Mouse (Mus musculus) CH12.LX (cell line): ENCODE measurements at regions not wholly inside any gene's neighbourhood (a gene's known extent, or its start where the extent isn't known, plus 50 kb on each side); places are given as distances from the start of the nearest gene placed in this dataset.

ENCODE experiments used
- DNase-seq: peaks from one replicate; pipeline ENCODE4 v3.0.0-alpha.2; 2013; ENCODE audit errors: extremely low read depth
- H3K27ac ChIP-seq: 2 replicates; pipeline ENCODE4 v1.5.1; 2012; ENCODE audit warnings: low read depth, mild to moderate bottlenecking, control low read depth, moderate library complexity; ENCODE audit not compliant: insufficient read depth
- H3K27me3 ChIP-seq: replicated peaks from 2 replicates; pipeline ENCODE3; 2012; ENCODE audit warnings: inconsistent platforms
- H3K36me3 ChIP-seq, 2 experiments: replicated peaks in 1 of 2; 2 replicates each; pipeline versions ENCODE3 to v1.6.1; 2012; ENCODE audit warnings: inconsistent platforms in 1 of 2, low read length in 1 of 2, mild to moderate bottlenecking in 1 of 2, mixed read lengths in 1 of 2, moderate library complexity in 1 of 2; ENCODE audit not compliant: control insufficient read depth in 1 of 2, insufficient read depth in 1 of 2
- H3K4me1 ChIP-seq, 2 experiments: 2 replicates each; pipeline ENCODE4 v1.6.1; 2012; ENCODE audit warnings: inconsistent platforms in 1 of 2, moderate library complexity in 1 of 2; ENCODE audit not compliant: insufficient read depth in 2 of 2, control insufficient read depth in 1 of 2
- H3K4me2 ChIP-seq: 2 replicates; pipeline ENCODE4 v1.6.1; 2012; ENCODE audit warnings: low read depth, mild to moderate bottlenecking, control low read depth; ENCODE audit not compliant: poor library complexity, insufficient read depth, severe bottlenecking
- H3K4me3 ChIP-seq, 3 experiments: fragments of 150-350 bp in 1 of 3; sonication (generic) in 1 of 3; replicated peaks in 1 of 3; 2 replicates each; pipeline versions ENCODE3 to v1.5.1; 2011 to 2012; ENCODE audit warnings: low read depth in 2 of 3, low read length in 2 of 3, mild to moderate bottlenecking in 2 of 3, moderate library complexity in 2 of 3, control low read depth in 1 of 3, improper control_type of control experiment in 1 of 3, inconsistent platforms in 1 of 3, mixed read lengths in 1 of 3; ENCODE audit not compliant: poor library complexity in 1 of 3
- H3K79me2 ChIP-seq: replicated peaks from 2 replicates; pipeline ENCODE4 v1.6.1; 2012; ENCODE audit warnings: mild to moderate bottlenecking, moderate library complexity; ENCODE audit not compliant: control insufficient read depth, poor library complexity, insufficient read depth, severe bottlenecking; ENCODE audit errors: extremely low read depth
- H3K9ac ChIP-seq: 2 replicates; pipeline ENCODE4 v1.6.1; 2012; ENCODE audit warnings: low read depth, mild to moderate bottlenecking, control low read depth, moderate library complexity; ENCODE audit not compliant: insufficient read depth
- H3K9me3 ChIP-seq: replicated peaks from 2 replicates; pipeline ENCODE3; 2012; ENCODE audit warnings: low read length, inconsistent platforms, mixed read lengths
- CHD1 ChIP-seq: IDR thresholded peaks from 2 replicates; pipeline ENCODE4 v1.6.1; 2012; ENCODE audit warnings: low read depth, low read length, improper control_type of control experiment, inconsistent platforms
- CTCF ChIP-seq, 2 experiments: IDR thresholded peaks in 1 of 2; conservative IDR thresholded peaks in 1 of 2; 2 replicates each; pipeline ENCODE4 v1.5.1; 2011 to 2012; ENCODE audit warnings: low read depth in 2 of 2, low read length in 2 of 2, improper control_type of control experiment in 1 of 2, inconsistent platforms in 1 of 2, mild to moderate bottlenecking in 1 of 2, moderate library complexity in 1 of 2
- E2F4 ChIP-seq: IDR thresholded peaks from 2 replicates; pipeline ENCODE4 v1.6.1; 2011; ENCODE audit warnings: low read depth, low read length, improper control_type of control experiment; ENCODE audit not compliant: insufficient replicate concordance
- EP300 ChIP-seq: IDR thresholded peaks from 2 replicates; pipeline ENCODE4 v1.6.1; 2011; ENCODE audit warnings: low read length, improper control_type of control experiment
- ETS1 ChIP-seq: conservative IDR thresholded peaks from 2 replicates; pipeline ENCODE4 v1.6.1; 2012; ENCODE audit warnings: low read depth, mild to moderate bottlenecking, inconsistent platforms, low read length, improper control_type of control experiment, moderate library complexity
- GABPA ChIP-seq: IDR thresholded peaks from 2 replicates; pipeline ENCODE4 v1.6.1; 2012; ENCODE audit warnings: low read depth, low read length, improper control_type of control experiment, inconsistent platforms; ENCODE audit not compliant: insufficient replicate concordance
- IRF4 ChIP-seq: IDR thresholded peaks from 2 replicates; pipeline ENCODE4 v1.6.1; 2014; ENCODE audit warnings: low read depth, mild to moderate bottlenecking, inconsistent platforms, low read length, improper control_type of control experiment
- JUND ChIP-seq: conservative IDR thresholded peaks from 2 replicates; pipeline ENCODE4 v1.6.1; 2011; ENCODE audit warnings: low read depth, low read length, improper control_type of control experiment
- KAT2A ChIP-seq: IDR thresholded peaks from 2 replicates; pipeline ENCODE4 v1.6.1; 2012; ENCODE audit warnings: low read length, improper control_type of control experiment, inconsistent platforms; ENCODE audit not compliant: insufficient replicate concordance
- MAZ ChIP-seq: IDR thresholded peaks from 2 replicates; pipeline ENCODE4 v1.6.1; 2012; ENCODE audit warnings: low read depth, mild to moderate bottlenecking, inconsistent platforms, low read length, improper control_type of control experiment, moderate library complexity
- MEF2A ChIP-seq: IDR thresholded peaks from 2 replicates; pipeline ENCODE4 v1.6.1; 2014; ENCODE audit warnings: low read depth, mild to moderate bottlenecking, inconsistent platforms, low read length, improper control_type of control experiment, borderline replicate concordance
- MYC ChIP-seq: IDR thresholded peaks from 2 replicates; pipeline ENCODE4 v1.6.1; 2011; ENCODE audit warnings: low read depth, mild to moderate bottlenecking, improper control_type of control experiment, low read length
- NELFE ChIP-seq: IDR thresholded peaks from 2 replicates; pipeline ENCODE4 v1.6.1; 2011; ENCODE audit warnings: low read depth, low read length, improper control_type of control experiment
- NRF1 ChIP-seq: IDR thresholded peaks from 2 replicates; pipeline ENCODE4 v1.6.1; 2014; ENCODE audit warnings: low read depth, mild to moderate bottlenecking, inconsistent platforms, low read length, improper control_type of control experiment, moderate library complexity
- POLR2A ChIP-seq: IDR thresholded peaks from 2 replicates; pipeline ENCODE4 v1.6.1; 2011; ENCODE audit warnings: low read depth, mild to moderate bottlenecking, improper control_type of control experiment, low read length
- POLR2AphosphoS2 ChIP-seq: IDR thresholded peaks from 2 replicates; pipeline ENCODE4 v1.6.1; 2011; ENCODE audit warnings: low read depth, low read length, improper control_type of control experiment
- RAD21 ChIP-seq: IDR thresholded peaks from 2 replicates; pipeline ENCODE4 v1.6.1; 2011; ENCODE audit warnings: low read depth, mild to moderate bottlenecking, low read length, improper control_type of control experiment, moderate library complexity
- RCOR1 ChIP-seq: conservative IDR thresholded peaks from 2 replicates; pipeline ENCODE4 v1.6.1; 2012; ENCODE audit warnings: low read depth, mild to moderate bottlenecking, inconsistent platforms, low read length, improper control_type of control experiment
- SMC3 ChIP-seq: IDR thresholded peaks from 2 replicates; pipeline ENCODE4 v1.6.1; 2011; ENCODE audit warnings: low read depth, low read length, improper control_type of control experiment
- ZC3H11A ChIP-seq: IDR thresholded peaks from 2 replicates; pipeline ENCODE4 v1.6.1; 2012; ENCODE audit warnings: low read depth, mild to moderate bottlenecking, inconsistent platforms, low read length, improper control_type of control experiment
- ZNF384 ChIP-seq: IDR thresholded peaks from 2 replicates; pipeline ENCODE4 v1.6.1; 2012; ENCODE audit warnings: low read depth, low read length, improper control_type of control experiment, inconsistent platforms
- dilution Hi-C: fragments of 300-500 bp; cut with MboI; formaldehyde crosslinking; loops from 2 replicates; pipeline ENCODE4 v1.14.3; 2020; ENCODE audit warnings: low sequenced_read_pairs; ENCODE audit not compliant: extremely low pct_unique_long_range_greater_than_20kb, extremely low pct_ligation_motif_present
- in situ Hi-C: fragments of 300-500 bp; cut with MboI; formaldehyde crosslinking; loops from 3 replicates; pipeline ENCODE4 v1.14.3; 2019; ENCODE audit warnings: low sequenced_read_pairs, low pct_ligation_motif_present, low pct_unique_long_range_greater_than_20kb, mixed read lengths

DNA sequence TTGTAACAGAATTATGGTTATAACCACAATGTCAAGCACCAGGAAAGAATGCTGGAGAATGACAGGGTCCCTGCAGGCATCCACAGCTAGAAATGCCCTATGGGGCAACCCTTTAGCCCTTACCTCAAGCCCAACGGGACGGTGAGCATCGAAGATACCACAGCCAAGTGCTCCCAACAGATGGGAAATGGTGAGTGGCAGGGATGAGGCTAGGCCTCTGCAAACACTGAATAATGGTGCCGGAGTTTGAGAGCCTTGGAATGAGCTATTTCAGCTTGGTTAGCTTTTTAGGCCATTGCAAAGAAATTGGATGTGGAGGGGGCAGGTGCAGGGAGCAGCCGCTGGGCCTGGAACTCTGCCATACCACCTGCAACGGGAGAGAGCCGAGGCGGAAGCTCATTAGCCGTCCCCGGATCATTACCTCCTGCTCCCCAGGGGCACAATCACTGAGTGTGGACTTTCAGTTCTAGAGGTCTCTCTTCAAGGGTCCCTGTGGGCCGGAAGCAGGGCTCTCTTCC, 117.9 kb downstream of the Usp31 start:
- no peak for DNase-seq
- Histone ChIP-seq H3K4me1 (0 out of 4 replicates have a peak, but pooled peaks cover 0 to 5% of the 10 kb centered on the region in 2 experiments), H3K4me2 (no peak overlapping the region), H3K9me3 (peaks cover 3% of the 10 kb centered on the region), H3K27ac (no peak overlapping the region), H3K9ac (no peak overlapping the region), H3K4me3 (no peak overlapping the region), H3K27me3 (peaks cover 71% of the 10 kb centered on the region)
- in situ Hi-C loops = no loop called here
- dilution Hi-C loops = no loop called here
- TF ChIP-seq IRF4 = no peak
- TF ChIP-seq ETS1 = no peak
- no peak for TF ChIP-seq EP300
- TF ChIP-seq MEF2A = no peak
- TF ChIP-seq RCOR1 = no peak
- no peak for TF ChIP-seq JUND
- TF ChIP-seq ZNF384 = no peak
- no peak for TF ChIP-seq ZC3H11A
- no peak for TF ChIP-seq MAZ
- no peak for TF ChIP-seq GABPA
- TF ChIP-seq NRF1 = no peak
- TF ChIP-seq CHD1 = no peak
- TF ChIP-seq POLR2AphosphoS2 = no peak
- no peak for TF ChIP-seq E2F4
- no peak for TF ChIP-seq KAT2A
- TF ChIP-seq NELFE = no peak
- TF ChIP-seq POLR2A = no peak
- TF ChIP-seq SMC3 = no peak
- TF ChIP-seq RAD21 = no peak
- TF ChIP-seq, all 38 proteins: peak for 0
- H3K36me3 ChIP-seq = no peaks in the 10 kb centered on the region
- H3K79me2 ChIP-seq = no peaks in the 10 kb centered on the region

DNA sequence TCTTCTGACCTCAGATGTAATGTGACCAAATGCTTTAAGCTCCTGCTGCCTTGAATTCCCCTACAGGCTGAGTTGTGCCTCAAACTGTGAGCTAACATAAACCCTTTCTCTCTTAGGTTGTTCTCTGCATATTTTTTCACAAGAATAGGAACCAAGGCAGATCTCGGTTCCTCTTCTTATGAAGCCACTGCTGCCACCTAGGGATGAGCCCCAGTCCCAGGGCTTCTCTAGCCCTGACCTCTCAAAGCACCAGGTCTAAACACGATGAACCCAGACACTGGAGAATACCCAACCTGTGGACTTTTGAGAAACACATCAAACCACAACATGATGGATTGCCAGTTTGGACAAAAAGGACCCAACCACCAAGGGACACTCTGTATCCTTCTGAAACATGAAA, 119.3 kb downstream of the Usp31 start:
- dilution Hi-C loops = no loop called here

More for the DNA sequence above, 119.3 kb downstream of the Usp31 start:
- no peak for TF ChIP-seq E2F4
- TF ChIP-seq IRF4 = peak; percentile 58; the same call in 1 of the 2 replicates
- no peak for TF ChIP-seq MYC
- TF ChIP-seq CTCF (conservative IDR thresholded peaks at IDR 0.05 in 1 of 2, IDR thresholded peaks at IDR 0.05 in 1 of 2; ENCODE audit: low read depth in 2 of 2, low read length in 2 of 2) = peak in 1 of 2 experiments; percentile 55; a peak in 2 of 4 replicates
- peak; percentile 24 for TF ChIP-seq RAD21
- no peak for TF ChIP-seq NELFE
- Histone ChIP-seq H3K9ac (no peak overlapping the region), H3K4me3 (no peak overlapping the region), H3K79me2 (no peaks in the 10 kb centered on the region), H3K27me3 (peaks cover 70% of the 10 kb centered on the region), H3K9me3 (peaks cover 3% of the 10 kb centered on the region), H3K4me1 (0 out of 4 replicates have a peak, but pooled peaks cover 0 to 5% of the 10 kb centered on the region in 2 experiments), H3K4me2 (no peak overlapping the region), H3K27ac (no peak overlapping the region), H3K36me3 (no peaks in the 10 kb centered on the region)
- peak; percentile 34 for DNase-seq
- in situ Hi-C loops = no loop called here
